Mouse (Mus musculus) ES-E14 (cell line): ENCODE measurements around the gene Cmah. TPM values are rescaled to one million over a fixed set of nuclear protein-coding genes. Genes with fewer than 3 reads are reported as not detected.

Experiments used
- DNase-seq: peaks from one replicate; pipeline ENCODE4 v3.0.0-alpha.2; 2013; ENCODE audit warnings: low read depth, low spot score
- H3K27ac ChIP-seq: 2 replicates; pipeline ENCODE4 v1.5.1; 2012; ENCODE audit warnings: low read depth, mild to moderate bottlenecking, low read length, moderate library complexity, mixed read lengths; ENCODE audit not compliant: poor library complexity, insufficient read depth, severe bottlenecking
- H3K36me3 ChIP-seq: 2 replicates; pipeline ENCODE4 v1.6.1; 2012; ENCODE audit warnings: mild to moderate bottlenecking, low read length, moderate library complexity, mixed read lengths; ENCODE audit not compliant: control insufficient read depth, poor library complexity, insufficient read depth, severe bottlenecking
- H3K4me1 ChIP-seq, 2 experiments: fragments of 150-350 bp in 1 of 2; sonication (generic) in 1 of 2; 2 replicates each; pipeline ENCODE4 v1.6.1; 2012; ENCODE audit warnings: low read length in 2 of 2, mild to moderate bottlenecking in 1 of 2, mixed read lengths in 1 of 2; ENCODE audit not compliant: control insufficient read depth in 2 of 2, insufficient read depth in 2 of 2, poor library complexity in 1 of 2
- H3K4me3 ChIP-seq, 2 experiments: fragments of 150-350 bp in 1 of 2; sonication (generic) in 1 of 2; 2 replicates each; pipeline ENCODE4 v1.5.1; 2012; ENCODE audit warnings: low read length in 2 of 2, low read depth in 1 of 2, mild to moderate bottlenecking in 1 of 2, mixed read lengths in 1 of 2; ENCODE audit not compliant: insufficient read depth in 1 of 2, poor library complexity in 1 of 2, severe bottlenecking in 1 of 2
- H3K9ac ChIP-seq: 2 replicates; pipeline ENCODE4 v1.6.1; 2012; ENCODE audit warnings: low read depth, mild to moderate bottlenecking, low read length, mixed read lengths; ENCODE audit not compliant: poor library complexity, insufficient read depth, severe bottlenecking
- H3K9me3 ChIP-seq: fragments of 150-350 bp; sonication (generic); 2 replicates; pipeline ENCODE4 v1.6.1; 2012; ENCODE audit warnings: low read depth, mild to moderate bottlenecking, low read length; ENCODE audit not compliant: control insufficient read depth, insufficient read depth
- CHD2 ChIP-seq: IDR thresholded peaks from 2 replicates; pipeline ENCODE4 v1.6.1; 2014; ENCODE audit warnings: mild to moderate bottlenecking, low read depth, low read length, inconsistent platforms
- HCFC1 ChIP-seq: IDR thresholded peaks from 2 replicates; pipeline ENCODE4 v1.6.1; 2012; ENCODE audit warnings: low read length, inconsistent platforms, borderline replicate concordance; ENCODE audit not compliant: insufficient read depth
- MAFK ChIP-seq: IDR thresholded peaks from 2 replicates; pipeline ENCODE4 v1.6.1; 2014; ENCODE audit warnings: mild to moderate bottlenecking, low read depth, low read length, inconsistent platforms; ENCODE audit not compliant: insufficient read depth
- ZC3H11A ChIP-seq: IDR thresholded peaks from 2 replicates; pipeline ENCODE4 v1.6.1; 2012; ENCODE audit warnings: low read depth, mild to moderate bottlenecking, inconsistent platforms, low read length, borderline replicate concordance
- ZNF384 ChIP-seq: IDR thresholded peaks from 2 replicates; pipeline ENCODE4 v1.6.1; 2012; ENCODE audit warnings: low read depth, low read length, inconsistent platforms
- in situ Hi-C, 2 experiments: fragments of 600-800 bp; cut with MboI; formaldehyde crosslinking; loops; one replicate each; pipeline ENCODE4 v1.15.1; 2025; ENCODE audit warnings: low sequenced_read_pairs in 2 of 2, inconsistent platforms in 1 of 2; ENCODE audit not compliant: unreplicated experiment in 2 of 2
- total RNA-seq: library from RNA; depleted of rRNA; stranded (reverse); fragments of 300-350 nt; gene quantifications from 2 replicates; pipeline ENCODE4 v1.2.3, GENCODE M21; 2012

Gene Cmah
- total RNA-seq, 1 experiment, result 0.18 TPM

DNA sequence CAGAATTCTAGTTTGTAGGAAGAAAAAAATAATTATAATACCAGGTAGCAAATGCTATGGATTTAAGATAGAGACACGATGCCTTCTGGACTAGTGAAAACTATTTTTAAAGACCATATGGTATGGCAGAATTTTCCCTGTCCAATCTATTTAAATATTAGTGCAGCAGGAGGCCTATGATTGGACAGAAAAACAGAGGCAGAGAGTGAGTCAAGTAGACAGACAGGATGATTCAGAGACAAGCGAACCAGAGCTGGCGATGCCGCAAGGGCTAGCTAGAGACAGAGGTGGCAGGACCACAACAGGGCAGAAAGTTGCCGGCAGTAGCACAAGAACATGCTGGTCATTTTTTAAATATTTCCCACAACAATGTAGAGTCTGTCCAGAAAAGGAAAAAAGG is 126.5 kb downstream of the Cmah start:
- in situ Hi-C loops, result no loop called here
- Histone ChIP-seq H3K36me3 (no peaks in the 10 kb centered on the region), H3K4me1 (no peaks in the 10 kb centered on the region), H3K27ac (no peak overlapping the region), H3K4me3 (no peak overlapping the region), H3K9ac (no peak overlapping the region), H3K9me3 (no peaks in the 10 kb centered on the region)
- no peak for DNase-seq
- TF ChIP-seq MAFK, result no peak
- TF ChIP-seq CHD2, result no peak
- TF ChIP-seq ZC3H11A, result no peak
- no peak for TF ChIP-seq ZNF384
- TF ChIP-seq HCFC1, result no peak

DNA sequence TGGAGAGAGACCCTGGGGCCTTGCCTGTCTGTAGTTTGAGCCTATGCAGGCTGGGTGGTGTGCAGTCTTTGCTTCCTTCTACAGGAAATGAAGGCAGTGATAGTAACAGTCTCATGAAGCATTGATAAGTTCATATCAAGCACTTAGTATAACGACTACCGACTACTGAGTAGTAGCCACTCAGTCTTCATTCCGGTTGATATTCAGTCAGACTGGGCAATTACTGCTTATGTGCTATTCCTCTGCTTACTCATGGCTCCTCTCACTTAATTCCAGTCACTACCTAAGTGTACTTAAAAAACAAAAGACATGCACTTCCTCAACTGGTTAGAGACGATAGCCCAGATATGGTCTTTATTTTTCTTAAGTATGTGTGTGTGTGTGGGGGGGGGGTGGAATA is 129.2 kb downstream of the Cmah start:
- Histone ChIP-seq H3K9ac (no peak overlapping the region), H3K4me1 (no peaks in the 10 kb centered on the region), H3K36me3 (no peaks in the 10 kb centered on the region), H3K9me3 (no peaks in the 10 kb centered on the region), H3K4me3 (no peak overlapping the region), H3K27ac (no peak overlapping the region)
- no peak for DNase-seq
- in situ Hi-C loops, result no loop called here
- TF ChIP-seq CHD2 (no peak), HCFC1 (no peak), ZC3H11A (no peak), MAFK (no peak), ZNF384 (no peak)

DNA sequence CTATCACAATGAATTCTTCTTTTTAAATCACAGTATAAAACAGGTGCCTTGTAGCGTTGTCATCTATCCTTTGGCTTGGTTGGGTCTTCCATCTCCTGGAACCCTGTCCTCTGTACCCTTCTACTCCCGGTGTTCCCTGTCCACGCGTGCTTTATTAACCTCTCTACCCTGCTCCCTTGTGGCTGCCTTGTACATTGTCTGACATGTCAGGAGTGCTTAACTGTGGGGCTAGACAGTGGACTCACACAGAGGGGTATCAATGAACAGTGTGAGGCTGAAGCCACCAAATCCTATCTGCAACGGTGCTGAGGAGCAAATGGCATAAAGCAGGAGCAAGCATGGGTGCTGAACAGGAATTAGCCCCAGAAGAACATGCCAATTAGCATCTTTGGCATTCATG is 133.3 kb downstream of the Cmah start:
- TF ChIP-seq CHD2, result no peak
- TF ChIP-seq HCFC1, result no peak
- no peak for TF ChIP-seq ZC3H11A
- TF ChIP-seq ZNF384, result no peak
- no peak for TF ChIP-seq MAFK
- H3K9ac ChIP-seq, result no peak overlapping the region
- DNase-seq, result no peak
- no peak overlapping the region for H3K27ac ChIP-seq
- H3K4me1 ChIP-seq, result no peaks in the 10 kb centered on the region
- H3K4me3 ChIP-seq, result no peak overlapping the region
- no peaks in the 10 kb centered on the region for H3K36me3 ChIP-seq
- in situ Hi-C loops, result no loop called here
- no peaks in the 10 kb centered on the region for H3K9me3 ChIP-seq

DNA sequence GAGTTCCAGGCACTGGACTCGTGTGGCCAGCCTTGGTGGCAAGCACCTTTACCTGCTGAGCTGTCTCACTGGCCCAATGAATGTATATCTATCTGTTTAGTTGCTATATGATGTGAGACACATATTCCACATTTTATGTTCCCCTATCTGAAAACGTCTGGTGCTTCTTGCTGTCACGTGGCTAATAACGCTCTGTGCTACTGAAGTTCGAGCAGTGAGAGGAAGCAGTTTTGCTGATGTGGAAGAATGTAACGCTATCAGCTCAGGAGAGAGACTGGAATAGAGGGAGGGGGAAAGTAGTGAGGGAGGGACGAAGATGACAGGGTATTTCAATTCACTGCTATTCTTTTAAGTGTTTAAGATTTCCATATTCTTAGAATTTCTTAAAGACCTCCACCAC is 136.6 kb downstream of the Cmah start:
- in situ Hi-C loops, result no loop called here
- Histone ChIP-seq H3K4me1 (no peaks in the 10 kb centered on the region), H3K27ac (no peak overlapping the region), H3K9me3 (no peaks in the 10 kb centered on the region), H3K4me3 (no peak overlapping the region), H3K36me3 (no peaks in the 10 kb centered on the region), H3K9ac (no peak overlapping the region)
- TF ChIP-seq CHD2 (no peak), ZNF384 (no peak), ZC3H11A (no peak), HCFC1 (no peak), MAFK (no peak)
- no peak for DNase-seq

DNA sequence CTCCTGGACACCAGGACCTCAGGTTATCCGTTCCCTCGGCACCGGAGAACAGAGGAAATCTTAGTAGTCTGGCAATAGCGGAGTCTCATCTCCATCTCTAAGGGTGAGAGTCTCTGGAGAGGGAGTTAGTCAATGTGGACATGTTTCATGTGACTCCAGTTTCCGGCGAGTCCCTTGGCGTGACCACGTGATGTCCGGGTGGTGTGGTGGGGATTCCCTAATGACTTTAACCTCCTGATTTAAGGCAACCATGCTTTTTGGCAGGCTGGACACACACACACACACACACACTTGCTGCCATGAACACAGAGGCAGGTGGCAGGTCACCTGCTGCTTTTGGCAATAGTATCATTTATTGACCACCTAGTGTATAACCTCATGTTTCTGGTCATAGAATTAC is 138.8 kb downstream of the Cmah start:
- in situ Hi-C loops, result no loop called here
- Histone ChIP-seq H3K4me1 (no peaks in the 10 kb centered on the region), H3K36me3 (no peaks in the 10 kb centered on the region), H3K9ac (no peak overlapping the region), H3K9me3 (no peaks in the 10 kb centered on the region; the same call in 1 of the 2 replicates), H3K27ac (no peak overlapping the region), H3K4me3 (no peak overlapping the region)
- no peak for DNase-seq
- TF ChIP-seq ZC3H11A, result no peak
- TF ChIP-seq HCFC1, result no peak
- no peak for TF ChIP-seq ZNF384
- TF ChIP-seq CHD2, result no peak
- TF ChIP-seq MAFK, result no peak
